Mouse (Mus musculus) cerebellum, postnatal 4 days (tissue): Measurements from ENCODE around the gene Vti1b.

Experiments used
- DNase-seq, 2 experiments: peaks; one replicate each; pipeline ENCODE4 v3.0.0; 2022; ENCODE audit warnings: low spot score in 2 of 2, mixed read lengths in 1 of 2

Gene Vti1b

GRCm38 (mm10) chr12:79138999-79139398 lies 33.5 kb downstream of the Vti1b start:
- DNase-seq: no peak

- DNase-seq: no peak
Measured at GRCm38 (mm10) chr12:79136949-79137348, 35.5 kb downstream of the Vti1b start.

GRCm38 (mm10) chr12:79135105-79135504 lies 37.4 kb downstream of the Vti1b start:
- DNase-seq: no peak

GRCm38 (mm10) chr12:79134676-79135075 lies 37.8 kb downstream of the Vti1b start:
- no peak for DNase-seq

- DNase-seq: no peak
Measured at GRCm38 (mm10) chr12:79131706-79132460, 40.6 kb downstream of the Vti1b start.

- peak in 1 of 2 experiments; percentile 6 for DNase-seq
Measured at GRCm38 (mm10) chr12:79131178-79131675, 41.2 kb downstream of the Vti1b start.

- peak; percentile 29 to 52 for DNase-seq
Measured at GRCm38 (mm10) chr12:79130299-79131177, 41.9 kb downstream of the Vti1b start, which contains the start of gene Arg2. Gene Arg2 (plus strand): TSS chr12:79130777.

GRCm38 (mm10) chr12:79122820-79123219 lies 49.6 kb downstream of the Vti1b start:
- DNase-seq: no peak

GRCm38 (mm10) chr12:79118991-79119390 lies 53.5 kb downstream of the Vti1b start:
- no peak for DNase-seq
